Mouse (Mus musculus) small intestine, adult 2 months (tissue): ENCODE measurements around the gene Sprn. TPM values are rescaled to one million over a fixed set of nuclear protein-coding genes. Genes with fewer than 3 reads are reported as not detected.

Experiments
- H3K27ac ChIP-seq: fragments of 200-500 bp; 2 replicates; pipeline ENCODE4 v1.5.1; 2012; ENCODE audit warnings: low read depth, low read length, control low read depth, inconsistent platforms; ENCODE audit not compliant: insufficient read depth
- H3K27me3 ChIP-seq: fragments of 200-500 bp; 2 replicates; pipeline ENCODE4 v1.6.1; 2012; ENCODE audit warnings: mild to moderate bottlenecking, moderate library complexity, low read length, inconsistent platforms; ENCODE audit not compliant: control insufficient read depth, insufficient read depth
- H3K36me3 ChIP-seq: fragments of 200-500 bp; 2 replicates; pipeline ENCODE4 v1.6.1; 2012; ENCODE audit warnings: mild to moderate bottlenecking, low read length, control low read depth, inconsistent platforms; ENCODE audit not compliant: control insufficient read depth, insufficient read depth
- H3K4me1 ChIP-seq: fragments of 200-500 bp; 2 replicates; pipeline ENCODE4 v1.6.1; 2012; ENCODE audit warnings: low read length, inconsistent platforms, mixed read lengths; ENCODE audit not compliant: control insufficient read depth, insufficient read depth, insufficient read length
- H3K4me3 ChIP-seq: fragments of 200-500 bp; 2 replicates; pipeline ENCODE4 v1.5.1; 2012; ENCODE audit warnings: low read depth, mild to moderate bottlenecking, control low read depth, inconsistent platforms, low read length, moderate library complexity
- CTCF ChIP-seq: fragments of 200-500 bp; IDR thresholded peaks from 2 replicates; pipeline ENCODE4 v1.5.1; 2012; ENCODE audit warnings: low read depth, mild to moderate bottlenecking, control low read depth, inconsistent platforms, low read length, moderate library complexity, mixed read lengths; ENCODE audit not compliant: insufficient replicate concordance, insufficient read length; ENCODE audit errors: extremely low read depth
- POLR2A ChIP-seq: fragments of 200-500 bp; IDR thresholded peaks from 2 replicates; pipeline ENCODE4 v1.6.1; 2012; ENCODE audit warnings: low read depth, mild to moderate bottlenecking, control low read depth, inconsistent platforms, low read length, moderate library complexity
- WGBS: fragments of 180-500 bp; shearing (Covaris S2); methylation state at CpG from one replicate; pipeline ENCODE4 v1.1.7; 2018; 5-methylcytosine and 5-hydroxymethylcytosine counted together
- polyA plus RNA-seq: library from polyadenylated mRNA; depleted of rRNA; stranded (reverse); fragments of >200 nt; gene quantifications from 2 replicates; pipeline ENCODE4 v1.2.3, GENCODE M21; 2012

Gene Sprn
- polyA plus RNA-seq, 1 experiment = 0.34 TPM

DNA sequence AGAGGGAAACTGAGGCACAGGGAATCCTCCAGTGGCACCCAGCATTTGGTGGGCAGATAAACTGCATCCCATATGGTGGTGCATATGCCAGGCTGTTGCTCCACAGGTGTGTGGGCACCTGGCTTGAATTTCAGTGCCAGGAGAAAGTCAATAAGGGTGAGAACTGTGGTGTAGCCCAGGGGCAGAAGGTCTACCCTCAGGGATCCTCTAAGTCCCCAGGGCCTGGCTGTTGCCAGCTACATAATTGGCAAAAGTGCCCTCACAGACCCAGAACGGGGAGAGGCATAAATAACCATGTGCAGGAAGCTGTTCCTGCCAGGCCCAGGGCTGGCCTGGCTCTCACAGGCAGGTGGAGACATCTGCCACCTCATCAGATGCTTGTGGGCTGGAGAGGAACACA is 18.3 kb upstream of the Sprn start, which contains the start of gene Olfr523:
Olfr523 (plus strand) TSS at position 282 of the 400 bp plus-strand sequence.
- Histone ChIP-seq H3K4me1 (no peaks in the 10 kb centered on the region), H3K36me3 (no peaks in the 10 kb centered on the region), H3K27me3 (no peaks in the 10 kb centered on the region), H3K4me3 (no peak within 1 kb of the TSS), H3K27ac (no peak within 1 kb of the TSS)
- WGBS = 29% methylated on average over 1 of the region's 1 CpGs
- TF ChIP-seq CTCF (no peak), POLR2A (no peak)

DNA sequence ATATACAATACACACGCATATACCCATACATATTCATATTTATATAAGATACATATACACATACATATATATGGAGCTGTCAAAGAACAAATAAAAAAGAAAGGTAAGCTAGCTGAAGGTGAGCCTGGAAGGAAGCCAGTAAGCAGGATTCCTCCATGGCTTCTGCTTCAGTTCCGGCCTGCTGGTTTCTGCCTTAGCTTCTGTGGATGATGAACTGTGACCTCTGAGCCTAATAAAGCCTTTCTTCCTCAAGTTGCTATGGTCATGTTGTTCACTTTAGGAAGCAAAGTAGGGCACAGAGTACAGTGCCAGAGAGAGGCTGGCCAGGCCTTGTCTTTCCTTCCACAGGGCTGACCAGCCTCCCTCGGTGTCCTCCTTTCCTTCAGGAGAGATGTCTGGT is 16.2 kb upstream of the Sprn start:
- Histone ChIP-seq H3K36me3 (no peaks in the 10 kb centered on the region), H3K4me3 (no peak overlapping the region), H3K27me3 (no peaks in the 10 kb centered on the region), H3K27ac (no peak overlapping the region), H3K4me1 (no peaks in the 10 kb centered on the region)
- 83% methylated on average over 3 of the region's 3 CpGs for WGBS
- TF ChIP-seq POLR2A (no peak), CTCF (no peak)

DNA sequence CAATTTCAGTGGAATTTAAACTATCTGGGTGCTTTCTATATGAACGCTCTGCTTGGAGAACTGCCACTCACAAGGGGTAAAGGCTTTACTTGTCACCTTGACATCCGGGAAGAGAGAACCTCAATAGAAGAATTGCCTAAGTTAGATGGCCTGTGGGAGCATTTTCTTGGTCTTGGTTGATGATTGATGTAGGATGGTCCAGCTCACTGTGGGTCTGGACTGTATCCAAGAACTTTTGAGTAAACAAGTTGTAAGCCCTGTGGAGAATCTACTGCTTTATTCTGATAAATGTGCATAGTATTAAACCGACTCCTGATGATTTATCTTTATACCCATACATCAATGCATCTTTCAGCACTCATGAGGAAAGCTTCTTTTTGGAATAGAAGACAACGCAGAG is 14.7 kb upstream of the Sprn start:
- H3K4me3 ChIP-seq = no peak overlapping the region
- TF ChIP-seq POLR2A (no peak), CTCF (no peak)
- no peaks in the 10 kb centered on the region for H3K4me1 ChIP-seq
- no peak overlapping the region for H3K27ac ChIP-seq
- 74% methylated on average over 4 of the region's 4 CpGs for WGBS
- no peaks in the 10 kb centered on the region for H3K36me3 ChIP-seq
- no peaks in the 10 kb centered on the region for H3K27me3 ChIP-seq

DNA sequence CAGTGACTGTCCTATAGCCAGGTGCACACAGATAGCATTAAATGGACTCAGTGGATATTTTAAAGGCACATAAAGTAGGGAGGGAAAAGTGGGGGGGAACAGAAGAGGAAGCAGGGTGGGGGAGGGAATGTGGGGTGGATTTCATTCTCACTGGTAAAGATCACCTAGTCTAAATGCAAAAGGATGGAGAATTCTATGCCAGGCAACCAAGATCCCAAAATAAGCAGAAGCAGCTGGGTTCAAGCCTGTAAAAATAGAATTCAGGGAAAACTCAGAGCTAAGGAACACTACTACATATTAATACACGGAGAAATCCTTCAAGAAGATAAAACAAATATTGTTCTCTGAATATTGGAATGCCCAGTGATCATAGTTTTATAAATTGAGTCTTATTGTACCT is 13.3 kb upstream of the Sprn start:
- Histone ChIP-seq H3K4me1 (no peaks in the 10 kb centered on the region), H3K36me3 (no peaks in the 10 kb centered on the region), H3K27me3 (no peaks in the 10 kb centered on the region), H3K27ac (no peak overlapping the region), H3K4me3 (no peak overlapping the region)
- TF ChIP-seq CTCF (no peak), POLR2A (no peak)
- 66% methylated on average over 1 of the region's 1 CpGs for WGBS

DNA sequence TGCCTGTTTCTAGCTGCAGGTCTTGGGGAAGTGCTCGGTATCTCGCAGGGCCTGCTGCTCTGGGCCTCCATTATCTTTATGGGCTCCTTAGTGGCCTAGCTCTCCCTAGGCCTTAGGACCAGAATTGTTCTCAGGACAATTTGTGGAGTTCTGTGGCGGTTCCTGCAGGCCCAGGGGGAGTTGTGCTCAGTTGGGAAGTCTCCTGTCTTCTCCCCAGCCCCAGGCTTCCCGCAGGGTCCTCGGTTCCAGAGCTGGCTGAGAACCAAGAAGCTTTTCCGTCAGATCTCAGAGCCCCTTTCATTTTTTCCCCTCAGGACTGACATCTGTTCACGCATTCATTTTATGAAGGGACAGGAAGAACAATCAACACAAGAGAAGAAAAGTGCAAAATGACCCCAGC is 10.0 kb upstream of the Sprn start, which contains the start of gene Olfr522:
Olfr522 (minus strand) TSS at position 101 of the 400 bp plus-strand sequence.
- no peak for TF ChIP-seq CTCF
- no peak for TF ChIP-seq POLR2A
- H3K4me1 ChIP-seq = no peaks in the 10 kb centered on the region
- WGBS = 71% methylated on average over 7 of the region's 7 CpGs
- no peaks in the 10 kb centered on the region for H3K27me3 ChIP-seq
- no peaks in the 10 kb centered on the region for H3K36me3 ChIP-seq
- H3K27ac ChIP-seq = no peak within 1 kb of the TSS
- H3K4me3 ChIP-seq = no peak within 1 kb of the TSS

DNA sequence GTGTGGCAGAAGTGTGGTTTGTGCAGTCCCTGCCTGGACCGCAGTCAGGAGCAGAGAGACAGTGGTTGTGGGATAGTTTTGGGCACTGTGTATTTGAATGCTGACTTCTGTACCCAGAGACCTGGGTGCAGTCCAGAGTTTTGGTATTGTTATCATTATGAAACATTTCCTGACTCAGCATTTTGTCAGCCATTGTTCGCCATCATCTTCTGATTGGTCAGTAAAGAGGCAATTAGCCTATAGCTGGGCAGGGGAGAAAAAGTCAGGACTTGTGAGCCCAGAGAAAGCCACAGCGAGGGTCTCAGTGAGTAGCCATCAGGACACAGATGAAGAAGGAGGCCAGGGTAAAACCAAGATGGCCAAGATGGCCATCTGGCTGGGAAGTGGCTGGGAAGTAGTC is 5.7 kb upstream of the Sprn start:
- Histone ChIP-seq H3K4me1 (no peaks in the 10 kb centered on the region), H3K27ac (no peak overlapping the region), H3K27me3 (peaks cover under 1% of the 10 kb centered on the region; the same call in 1 of the 2 replicates), H3K36me3 (no peaks in the 10 kb centered on the region), H3K4me3 (no peak overlapping the region)
- 80% methylated on average over 3 of the region's 3 CpGs for WGBS
- no peak for TF ChIP-seq POLR2A
- TF ChIP-seq CTCF = no peak

DNA sequence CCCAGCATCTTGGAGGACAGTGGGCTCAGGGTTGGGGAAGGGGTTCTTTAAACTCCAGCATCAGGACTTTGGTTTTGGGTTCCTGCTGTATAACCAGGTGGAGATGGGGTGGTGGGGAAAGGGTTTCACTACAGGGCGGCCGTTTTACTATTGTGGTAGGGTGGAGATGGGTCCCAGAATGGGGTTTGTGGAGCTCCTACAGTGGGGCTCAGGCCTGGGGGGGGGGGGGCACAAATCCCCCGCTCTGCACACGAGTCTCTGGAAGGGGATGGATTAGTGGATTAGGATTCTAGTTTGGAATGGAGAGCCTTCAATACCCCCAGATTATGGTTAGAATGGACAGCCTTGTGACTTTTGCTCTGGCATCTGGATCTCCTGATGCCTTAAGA is 854 bp downstream of the Sprn start:
- Histone ChIP-seq H3K4me1 (no peaks in the 10 kb centered on the region), H3K36me3 (peaks cover 4% of the 10 kb centered on the region; the same call in 1 of the 2 replicates), H3K27me3 (peaks cover 16% of the 10 kb centered on the region), H3K27ac (no peak overlapping the region), H3K4me3 (no peak overlapping the region)
- TF ChIP-seq POLR2A (no peak), CTCF (no peak)
- WGBS = 30% methylated on average over 4 of the region's 4 CpGs

DNA sequence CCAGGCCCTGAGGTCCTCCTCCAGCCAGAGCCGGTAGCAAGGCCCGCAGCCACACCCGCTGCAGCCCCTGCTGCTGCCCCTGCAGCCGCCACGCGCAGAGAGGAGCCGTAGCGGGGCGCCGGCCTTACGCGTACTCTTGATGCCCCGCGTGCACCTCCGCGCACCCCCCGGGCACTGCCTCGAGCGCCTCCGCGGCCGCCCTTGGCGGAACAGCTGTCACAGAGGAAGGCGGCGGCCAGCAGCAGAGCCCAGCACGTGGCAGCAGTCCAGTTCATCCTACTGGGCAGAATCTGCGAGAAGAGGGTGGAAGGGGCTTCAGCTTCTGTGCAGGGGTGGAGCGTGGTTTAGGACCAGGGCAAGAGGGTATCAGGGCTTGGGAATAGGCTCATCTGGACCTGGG is 1.3 kb downstream of the Sprn start:
- Histone ChIP-seq H3K36me3 (peaks cover 4% of the 10 kb centered on the region; the same call in 1 of the 2 replicates), H3K4me1 (no peaks in the 10 kb centered on the region), H3K4me3 (no peak overlapping the region), H3K27ac (no peak overlapping the region), H3K27me3 (peaks cover 16% of the 10 kb centered on the region)
- TF ChIP-seq CTCF (no peak), POLR2A (no peak)
- WGBS = 7% methylated on average over 28 of the region's 28 CpGs
